In the genomic region with DNA sequence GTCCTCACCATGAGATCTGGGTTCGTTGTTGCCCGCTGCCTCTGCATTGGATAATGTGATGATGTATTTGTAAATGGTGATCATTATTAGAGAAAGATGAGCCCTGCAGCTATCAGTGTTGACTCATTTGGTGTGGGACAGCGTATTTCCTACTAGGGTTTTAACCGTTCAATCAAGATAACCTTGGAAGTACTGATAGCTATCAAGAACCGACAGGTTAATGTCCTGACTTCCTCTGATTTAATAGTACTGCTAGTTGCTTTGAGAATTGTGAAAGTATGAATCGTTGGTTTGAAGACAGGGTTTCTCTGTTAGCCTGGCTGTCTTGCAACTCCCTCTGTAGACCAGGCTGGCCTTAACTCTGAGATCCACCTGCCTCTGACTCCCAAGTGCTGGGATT, we compare ENCODE assay signal across 8 mouse cellular contexts. TPM values are rescaled to one million over a fixed set of nuclear protein-coding genes. Genes with fewer than 3 reads are reported as not detected.
A peak's percentile ranks its signal among the peaks of the same experiment; 100 is the strongest.
DNase-seq lines count a peak whose midpoint lies in the region; ATAC-seq and TF ChIP-seq lines count a peak whose summit lies in the region.

No protein-coding gene starts in this region.

- no peak for TF ChIP-seq EP300 in heart, postnatal 0 days (IDR thresholded peaks at IDR 0.05; ENCODE audit: low read depth)

- H3K27me3 ChIP-seq in heart, postnatal 0 days (ENCODE audit: control insufficient read depth, insufficient read depth, low read length), result no peaks in the 10 kb centered on the region
- H3K27me3 ChIP-seq in hindbrain, embryonic 15.5 days, result no peaks in the 10 kb centered on the region
- no peaks in the 10 kb centered on the region for H3K27me3 ChIP-seq in midbrain, embryonic 14.5 days (ENCODE audit: control insufficient read depth, insufficient read depth, low read length)

- H3K4me1 ChIP-seq in heart, postnatal 0 days (ENCODE audit: control insufficient read depth, insufficient read depth), result peaks cover 15% of the 10 kb centered on the region
- peaks cover 36% of the 10 kb centered on the region for H3K4me1 ChIP-seq in hindbrain, embryonic 15.5 days (replicated peaks)
- peaks cover 23% of the 10 kb centered on the region for H3K4me1 ChIP-seq in midbrain, embryonic 14.5 days (ENCODE audit: control insufficient read depth, insufficient read depth, low read length)

- no peak for ATAC-seq in heart, postnatal 0 days (ENCODE audit: insufficient read depth, low read depth)
- no peak for ATAC-seq in hindbrain, embryonic 15.5 days (ENCODE audit: low FRiP score, low read depth)
- no peak for ATAC-seq in midbrain, embryonic 14.5 days (ENCODE audit: low FRiP score, low TSS enrichment)
- no peak for ATAC-seq in megakaryocyte progenitor cell, adult 5-6 weeks (replicated peaks; ENCODE audit: poor library complexity)

- H3K4me2 ChIP-seq in heart, postnatal 0 days (ENCODE audit: low read depth, low read length), result peak overlapping the region; percentile 96
- H3K4me2 ChIP-seq in hindbrain, embryonic 15.5 days, result peak overlapping the region; percentile 85
- peak overlapping the region; percentile 94 for H3K4me2 ChIP-seq in midbrain, embryonic 14.5 days (ENCODE audit: low read length)

- H3K27ac ChIP-seq in heart, postnatal 0 days (ENCODE audit: low read depth), result peak overlapping the region; percentile 86
- H3K27ac ChIP-seq in hindbrain, embryonic 15.5 days (replicated peaks), result peak overlapping the region; percentile 91
- peak overlapping the region; percentile 87 for H3K27ac ChIP-seq in midbrain, embryonic 14.5 days (replicated peaks; ENCODE audit: low read depth, low read length)

- TF ChIP-seq CTCF in heart, postnatal 0 days (IDR thresholded peaks at IDR 0.05; ENCODE audit: low read depth), result no peak

- DNase-seq in heart, postnatal 0 days (ENCODE audit: low spot score), result no peak
- no peak for DNase-seq in heart, adult 11 months
- peak; percentile 14 for DNase-seq in NIH3T3 (ENCODE audit: low read depth)
- no peak for DNase-seq in midbrain, embryonic 14.5 days
- DNase-seq in right cerebral cortex, postnatal 25 days, result no peak
- DNase-seq in gastrocnemius, postnatal 36 days, result no peak

- peak overlapping the region; percentile 73 for H3K4me3 ChIP-seq in heart, postnatal 0 days (ENCODE audit: low read depth, low read length)
- H3K4me3 ChIP-seq in hindbrain, embryonic 15.5 days, result peak overlapping the region; percentile 70
- H3K4me3 ChIP-seq in midbrain, embryonic 14.5 days (replicated peaks; ENCODE audit: low read depth, low read length), result peak overlapping the region; percentile 86

- H3K9ac ChIP-seq in heart, postnatal 0 days (replicated peaks; ENCODE audit: low read depth, low read length), result peak overlapping the region; percentile 76
- H3K9ac ChIP-seq in hindbrain, embryonic 15.5 days, result peak overlapping the region; percentile 70
- H3K9ac ChIP-seq in midbrain, embryonic 14.5 days (replicated peaks; ENCODE audit: low read length), result peak overlapping the region; percentile 85

- WGBS in heart, postnatal 0 days, result 1% methylated on average over 6 of the region's 6 CpGs
- 6% methylated on average over 6 of the region's 6 CpGs for WGBS in hindbrain, embryonic 15.5 days
- WGBS in midbrain, embryonic 14.5 days, result 5% methylated on average over 6 of the region's 6 CpGs

- H3K9me3 ChIP-seq in heart, postnatal 0 days (replicated peaks; ENCODE audit: control insufficient read depth, low read length), result no peaks in the 10 kb centered on the region
- no peaks in the 10 kb centered on the region for H3K9me3 ChIP-seq in hindbrain, embryonic 15.5 days
- no peaks in the 10 kb centered on the region for H3K9me3 ChIP-seq in midbrain, embryonic 14.5 days (ENCODE audit: control insufficient read depth, low read length)

- intact Hi-C loops in gastrocnemius, postnatal 36 days (cut with DNase I), result no loop called here

- peaks cover 39% of the 10 kb centered on the region for H3K36me3 ChIP-seq in heart, postnatal 0 days (replicated peaks; ENCODE audit: control insufficient read depth, insufficient read depth, low read length)
- peaks cover 39% of the 10 kb centered on the region for H3K36me3 ChIP-seq in hindbrain, embryonic 15.5 days
- H3K36me3 ChIP-seq in midbrain, embryonic 14.5 days (ENCODE audit: control insufficient read depth, insufficient read depth, low read length), result peaks cover 48% of the 10 kb centered on the region

RNA-seq across cellular contexts. Expression of gene Timm8b, which starts 0.6 kb away (rescaled TPM):
- total RNA-seq in heart, postnatal 0 days (2014; rRNA removed; ENCODE audit: low replicate concordance), result 115 and 163 TPM in 2 replicates
- polyA plus RNA-seq in heart, postnatal 0 days (2015; fragmentation: Nextera tagmentation; extraction: Ambion mirVana), result 445 and 461 TPM in 2 replicates
- polyA plus RNA-seq in hindbrain, embryonic 15.5 days (2015; fragmentation: Nextera tagmentation; extraction: Ambion mirVana), result 341 and 392 TPM in 2 replicates
- polyA plus RNA-seq in midbrain, embryonic 14.5 days (2014; fragmentation: Nextera tagmentation; extraction: Ambion mirVana), result 396 and 508 TPM in 2 replicates
- total RNA-seq in gastrocnemius, postnatal 36 days (2021), result 100 to 1,000 TPM; 184 to 202 TPM
- 109 and 110 TPM in 2 replicates for total RNA-seq in megakaryocyte progenitor cell, adult 5-6 weeks (2015)
- total RNA-seq in megakaryocyte progenitor cell, adult 5-6 weeks (2017), result 183 and 233 TPM in 2 replicates

RNA-seq across cellular contexts. Expression of gene Sdhd, which starts 0.7 kb away (rescaled TPM):
- 980 and 992 TPM in 2 replicates for total RNA-seq in heart, postnatal 0 days (2014; rRNA removed; ENCODE audit: low replicate concordance)
- 1,236 and 1,240 TPM in 2 replicates for polyA plus RNA-seq in heart, postnatal 0 days (2015; fragmentation: Nextera tagmentation; extraction: Ambion mirVana)
- polyA plus RNA-seq in hindbrain, embryonic 15.5 days (2015; fragmentation: Nextera tagmentation; extraction: Ambion mirVana), result 263 and 265 TPM in 2 replicates
- polyA plus RNA-seq in midbrain, embryonic 14.5 days (2014; fragmentation: Nextera tagmentation; extraction: Ambion mirVana), result 234 and 235 TPM in 2 replicates
- total RNA-seq in gastrocnemius, postnatal 36 days (2021), result 100 to 1,000 TPM; 313 to 336 TPM
- 252 and 258 TPM in 2 replicates for total RNA-seq in megakaryocyte progenitor cell, adult 5-6 weeks (2015)
- 194 and 222 TPM in 2 replicates for total RNA-seq in megakaryocyte progenitor cell, adult 5-6 weeks (2017)

RNA-seq across cellular contexts. Expression of gene Pih1d2, which starts 12.8 kb away (rescaled TPM):
- 0.27 TPM in 1 of 2 replicates, not detected in the other for total RNA-seq in heart, postnatal 0 days (2014; rRNA removed; ENCODE audit: low replicate concordance)
- polyA plus RNA-seq in heart, postnatal 0 days (2015; fragmentation: Nextera tagmentation; extraction: Ambion mirVana), result 1.2 and 1.5 TPM in 2 replicates
- polyA plus RNA-seq in hindbrain, embryonic 15.5 days (2015; fragmentation: Nextera tagmentation; extraction: Ambion mirVana), result 5.1 and 6.5 TPM in 2 replicates
- polyA plus RNA-seq in midbrain, embryonic 14.5 days (2014; fragmentation: Nextera tagmentation; extraction: Ambion mirVana), result 2.9 and 4.9 TPM in 2 replicates
- under 1 TPM in 1 of 2 experiments, not detected in 1; 0.96 TPM for total RNA-seq in gastrocnemius, postnatal 36 days (2021)
- 2.4 and 3.0 TPM in 2 replicates for total RNA-seq in megakaryocyte progenitor cell, adult 5-6 weeks (2015)
- total RNA-seq in megakaryocyte progenitor cell, adult 5-6 weeks (2017), result 1.9 and 2.9 TPM in 2 replicates

RNA-seq across cellular contexts. Expression of gene Nkapd1, which starts 12.9 kb away (rescaled TPM):
- 10.0 and 14.5 TPM in 2 replicates for total RNA-seq in heart, postnatal 0 days (2014; rRNA removed; ENCODE audit: low replicate concordance)
- 13.4 and 14.3 TPM in 2 replicates for polyA plus RNA-seq in heart, postnatal 0 days (2015; fragmentation: Nextera tagmentation; extraction: Ambion mirVana)
- polyA plus RNA-seq in hindbrain, embryonic 15.5 days (2015; fragmentation: Nextera tagmentation; extraction: Ambion mirVana), result 17.9 and 18.4 TPM in 2 replicates
- polyA plus RNA-seq in midbrain, embryonic 14.5 days (2014; fragmentation: Nextera tagmentation; extraction: Ambion mirVana), result 24.2 and 25.6 TPM in 2 replicates
- 10 to 100 TPM in 1 of 2 experiments, 1 to 10 TPM in 1; 8.1 to 11.4 TPM for total RNA-seq in gastrocnemius, postnatal 36 days (2021)
- total RNA-seq in megakaryocyte progenitor cell, adult 5-6 weeks (2015), result 43.1 and 44.6 TPM in 2 replicates
- 42.8 and 68.2 TPM in 2 replicates for total RNA-seq in megakaryocyte progenitor cell, adult 5-6 weeks (2017)

RNA-seq across cellular contexts. Expression of gene Tex12, which starts 43.2 kb away (rescaled TPM):
- total RNA-seq in heart, postnatal 0 days (2014; rRNA removed; ENCODE audit: low replicate concordance), result not detected in 2 replicates
- not detected in 2 replicates for polyA plus RNA-seq in heart, postnatal 0 days (2015; fragmentation: Nextera tagmentation; extraction: Ambion mirVana)
- polyA plus RNA-seq in hindbrain, embryonic 15.5 days (2015; fragmentation: Nextera tagmentation; extraction: Ambion mirVana), result 0.17 TPM in 1 of 2 replicates, not detected in the other
- 0.22 and 0.33 TPM in 2 replicates for polyA plus RNA-seq in midbrain, embryonic 14.5 days (2014; fragmentation: Nextera tagmentation; extraction: Ambion mirVana)
- not detected for total RNA-seq in gastrocnemius, postnatal 36 days (2021)
- not detected in 2 replicates for total RNA-seq in megakaryocyte progenitor cell, adult 5-6 weeks (2015)
- total RNA-seq in megakaryocyte progenitor cell, adult 5-6 weeks (2017), result not detected in 2 replicates
